ENCODE assay signal across 11 mouse cellular contexts in the genomic region with DNA sequence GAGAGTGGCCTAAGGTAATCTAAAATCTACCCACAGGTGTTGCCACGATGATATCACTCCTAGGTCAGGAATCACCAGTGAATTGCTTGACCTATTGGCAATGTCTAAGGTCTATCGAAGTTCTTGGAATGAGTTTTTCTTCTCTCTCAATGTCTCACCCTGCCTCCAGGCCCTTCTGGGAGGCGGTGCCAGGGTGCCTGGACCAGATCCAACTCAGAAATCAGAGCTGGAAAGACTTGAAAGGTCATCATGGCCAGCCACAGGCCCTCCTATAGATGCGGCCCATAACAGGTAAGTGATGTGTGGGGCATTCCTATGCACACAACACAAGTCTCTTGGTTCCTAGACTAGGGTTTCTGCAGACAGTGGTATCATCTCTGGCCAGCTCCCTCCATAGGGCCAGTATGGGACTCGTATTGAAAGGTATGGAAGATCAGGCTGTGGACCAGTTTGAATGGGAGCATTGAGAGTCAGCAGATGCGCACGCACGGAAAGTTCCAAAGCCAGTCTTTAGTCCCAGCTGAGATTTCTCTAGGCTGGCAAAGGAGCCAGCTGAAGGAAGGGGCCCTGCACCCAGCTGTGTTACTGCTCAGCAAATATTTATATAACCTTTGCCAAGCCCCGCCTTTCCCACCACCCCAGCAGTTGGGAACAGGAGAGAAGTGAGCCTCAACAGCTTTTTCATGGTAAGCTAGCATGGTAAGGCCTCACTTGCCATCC.
DNase-seq lines count a peak whose midpoint lies in the region; ATAC-seq lines count a peak whose summit lies in the region.
"Had no signal": no experiment of that assay in that cellular context is flagged by ENCODE, and none has a peak within 500 bp of the region (broad histone marks: within the 10 kb centered on the region; RNA-seq: fewer than 3 reads in every experiment).

No protein-coding gene starts in this region.

- peaks cover 38% of the 10 kb centered on the region for H3K4me1 ChIP-seq in embryonic facial prominence, embryonic 14.5 days (ENCODE audit: control insufficient read depth, insufficient read depth, low read length)
- peaks cover 88% of the 10 kb centered on the region for H3K4me1 ChIP-seq in embryonic facial prominence, embryonic 10.5 days
- H3K4me1 ChIP-seq in kidney, embryonic 16.5 days (ENCODE audit: insufficient read depth, low read length), result peaks cover 50% of the 10 kb centered on the region
- peaks cover 36% of the 10 kb centered on the region for H3K4me1 ChIP-seq in intestine, embryonic 15.5 days (replicated peaks)

- H3K36me3 ChIP-seq in embryonic facial prominence, embryonic 14.5 days (ENCODE audit: control insufficient read depth, insufficient read depth, low read length), result no peaks in the 10 kb centered on the region
- H3K36me3 ChIP-seq in embryonic facial prominence, embryonic 10.5 days (replicated peaks), result no peaks in the 10 kb centered on the region
- no peaks in the 10 kb centered on the region for H3K36me3 ChIP-seq in kidney, embryonic 16.5 days (ENCODE audit: insufficient read depth, low read length)
- H3K36me3 ChIP-seq in intestine, embryonic 15.5 days, result no peaks in the 10 kb centered on the region

- no peaks in the 10 kb centered on the region for H3K9me3 ChIP-seq in embryonic facial prominence, embryonic 14.5 days (ENCODE audit: control insufficient read depth, low read length)
- no peaks in the 10 kb centered on the region for H3K9me3 ChIP-seq in embryonic facial prominence, embryonic 10.5 days
- no peaks in the 10 kb centered on the region for H3K9me3 ChIP-seq in kidney, embryonic 16.5 days (ENCODE audit: low read length)
- no peaks in the 10 kb centered on the region for H3K9me3 ChIP-seq in intestine, embryonic 15.5 days

- WGBS in embryonic facial prominence, embryonic 14.5 days, result 59% methylated on average over 9 of the region's 9 CpGs
- WGBS in embryonic facial prominence, embryonic 10.5 days, result 74% methylated on average over 9 of the region's 9 CpGs
- 54% methylated on average over 9 of the region's 9 CpGs for WGBS in kidney, embryonic 16.5 days
- WGBS in intestine, embryonic 15.5 days, result 45% methylated on average over 9 of the region's 9 CpGs

- no peak for ATAC-seq in embryonic facial prominence, embryonic 14.5 days (ENCODE audit: low read depth)
- 0 out of 2 replicates have a peak, but pooled peaks have one; percentile 39 for ATAC-seq in kidney, embryonic 16.5 days (ENCODE audit: low FRiP score, low TSS enrichment)
- ATAC-seq in intestine, embryonic 15.5 days, result peak; percentile 66
- ATAC-seq: midbrain, embryonic 16.5 days had no signal

- no peak overlapping the region for H3K4me2 ChIP-seq in embryonic facial prominence, embryonic 14.5 days (ENCODE audit: low read depth, low read length)
- no peak overlapping the region for H3K4me2 ChIP-seq in kidney, embryonic 16.5 days (replicated peaks; ENCODE audit: low read depth, low read length)
- H3K4me2 ChIP-seq in intestine, embryonic 15.5 days (replicated peaks), result peak overlapping the region; percentile 13; the same call in 1 of the 2 replicates

- peak; percentile 67 for DNase-seq in embryonic facial prominence, embryonic 14.5 days (ENCODE audit: low spot score)
- no peak for DNase-seq in embryonic facial prominence, embryonic 10.5 days (ENCODE audit: low spot score)
- no peak for DNase-seq in kidney, adult 18-20 months
- peak; percentile 83 for DNase-seq in lung, postnatal 36 days
- no peak for DNase-seq in B cell, adult 2 months
- DNase-seq in left cerebral cortex, adult 11 months (ENCODE audit: low spot score), result no peak
- DNase-seq: cerebellum, adult 8-10 months had no signal

- H3K9ac ChIP-seq in embryonic facial prominence, embryonic 14.5 days (ENCODE audit: low read depth, low read length), result no peak overlapping the region
- H3K9ac ChIP-seq in kidney, embryonic 16.5 days (replicated peaks; ENCODE audit: low read length), result no peak overlapping the region
- no peak overlapping the region for H3K9ac ChIP-seq in intestine, embryonic 15.5 days

- no peak overlapping the region for H3K4me3 ChIP-seq in embryonic facial prominence, embryonic 14.5 days (ENCODE audit: low read depth, low read length)
- H3K4me3 ChIP-seq in embryonic facial prominence, embryonic 10.5 days, result no peak overlapping the region
- H3K4me3 ChIP-seq in kidney, embryonic 16.5 days (ENCODE audit: low read length), result no peak overlapping the region
- no peak overlapping the region for H3K4me3 ChIP-seq in intestine, embryonic 15.5 days (replicated peaks)
- H3K4me3 ChIP-seq: erythroblast, embryonic 14.5 days had no signal

- no peak overlapping the region for H3K27ac ChIP-seq in embryonic facial prominence, embryonic 14.5 days (replicated peaks; ENCODE audit: low read depth, low read length)
- H3K27ac ChIP-seq in embryonic facial prominence, embryonic 10.5 days (replicated peaks), result no peak overlapping the region
- no peak overlapping the region for H3K27ac ChIP-seq in kidney, embryonic 16.5 days (ENCODE audit: low read length)
- H3K27ac ChIP-seq in intestine, embryonic 15.5 days, result peak overlapping the region; percentile 34; the same call in 1 of the 2 replicates

- H3K27me3 ChIP-seq in embryonic facial prominence, embryonic 14.5 days (replicated peaks; ENCODE audit: control insufficient read depth, insufficient read depth, low read length), result 0 out of 2 replicates have a peak, but pooled peaks cover 4% of the 10 kb centered on the region
- H3K27me3 ChIP-seq in embryonic facial prominence, embryonic 10.5 days (replicated peaks; ENCODE audit: low read depth, poor library complexity, severe bottlenecking), result peaks cover 20% of the 10 kb centered on the region
- H3K27me3 ChIP-seq in kidney, embryonic 16.5 days (ENCODE audit: insufficient read depth, low read length), result peaks cover 3% of the 10 kb centered on the region; the same call in 1 of the 2 replicates
- no peaks in the 10 kb centered on the region for H3K27me3 ChIP-seq in intestine, embryonic 15.5 days (replicated peaks)

Comparison
In these comparisons a context has a peak if more than half of its experiments do, and no peak if none do; other contexts are left out.
1. DNase-seq: peak in embryonic facial prominence, embryonic 14.5 days (single experiment) and lung, postnatal 36 days (single experiment); none in embryonic facial prominence, embryonic 10.5 days (single experiment), kidney, adult 18-20 months (single experiment), B cell, adult 2 months (0 of 2) and left cerebral cortex, adult 11 months (single experiment).